Mouse (Mus musculus): ENCODE measurements around the gene Megf11.

DNA sequence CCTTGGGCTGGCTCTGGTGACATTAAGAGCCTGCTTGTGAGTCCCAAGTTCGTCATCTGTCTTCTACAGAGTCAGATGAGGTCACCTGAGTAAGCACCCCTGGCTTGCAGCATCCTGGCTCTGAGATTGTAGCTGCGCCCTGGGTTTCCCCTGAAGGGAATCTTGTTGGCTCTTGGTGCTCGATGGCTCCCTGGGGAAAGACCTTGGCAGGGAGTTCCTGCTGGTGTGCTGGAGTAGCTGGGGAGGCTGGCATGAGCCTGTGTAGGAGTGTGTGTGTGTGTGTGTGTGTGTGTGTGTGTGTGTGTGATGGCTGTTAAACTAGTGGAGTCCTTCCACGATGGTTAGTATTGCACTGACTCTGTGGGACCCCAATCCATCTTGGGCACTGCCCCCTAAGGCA lies 88.7 kb downstream of the Megf11 start:
- TF ChIP-seq CTCF (IDR thresholded peaks at IDR 0.05; ENCODE audit: borderline replicate concordance, insufficient read depth, low read length) (no peak), POLR2A (IDR thresholded peaks at IDR 0.05; ENCODE audit: low read depth, low read length) (no peak)
